Mouse (Mus musculus): ENCODE data around the gene Cdh16. TPM values are rescaled to one million over a fixed set of nuclear protein-coding genes. Genes with fewer than 3 reads are reported as not detected.
"Not testable (repeated sequence)": the region's sequence is repeated elsewhere in the genome, so short reads cannot be mapped to it uniquely, and the experiment has no call there.

Cdh16 gene
- total RNA-seq, 2 experiments from 2014 or later = 3.1 TPM

GRCm38 (mm10) chr8:104590284-104590683, 33.9 kb downstream of the Cdh16 start:
- DNase-seq = no peak
- intact Hi-C loops (cut with DNase I) = no loop called here

- intact Hi-C loops (cut with DNase I) = no loop called here
- no peak for DNase-seq
Measured at GRCm38 (mm10) chr8:104584522-104584921, 39.7 kb downstream of the Cdh16 start.

GRCm38 (mm10) chr8:104577606-104578005, 46.6 kb downstream of the Cdh16 start:
- intact Hi-C loops (cut with DNase I) = not testable (repeated sequence)

GRCm38 (mm10) chr8:104576820-104577219, 47.4 kb downstream of the Cdh16 start:
- intact Hi-C loops (cut with DNase I) = no loop called here

More at GRCm38 (mm10) chr8:104577606-104578005, 46.6 kb downstream of the Cdh16 start:
- not testable (repeated sequence) for DNase-seq

GRCm38 (mm10) chr8:104570436-104571343, 53.5 kb downstream of the Cdh16 start:
- intact Hi-C loops (cut with DNase I) = loop anchor here (1.0 to 5.0 kb wide), 5 partner anchors 36 to 423 kb away; partner anchors contain the start of genes Car7, Cklf, Dync1li2 and Nae1
- peak; percentile 87 to 92 for DNase-seq

More at GRCm38 (mm10) chr8:104576820-104577219, 47.4 kb downstream of the Cdh16 start:
- no peak for DNase-seq

- DNase-seq = peak; percentile 28 to 31
- intact Hi-C loops (cut with DNase I) = loop anchor here (10.0 kb wide), 1 partner anchor 475 kb away; no protein-coding TSS in a partner anchor
Measured at GRCm38 (mm10) chr8:104569559-104569958, 54.6 kb downstream of the Cdh16 start.

GRCm38 (mm10) chr8:104565457-104565798, 58.8 kb downstream of the Cdh16 start:
- intact Hi-C loops (cut with DNase I) = loop anchor here (10.0 kb wide), 1 partner anchor 471 kb away; no protein-coding TSS in a partner anchor
- no peak for DNase-seq

GRCm38 (mm10) chr8:104564633-104565456, 59.4 kb downstream of the Cdh16 start:
- intact Hi-C loops (cut with DNase I) = loop anchor here (10.0 kb wide), 1 partner anchor 470 kb away; no protein-coding TSS in a partner anchor

GRCm38 (mm10) chr8:104560731-104561130, 63.5 kb downstream of the Cdh16 start:
- intact Hi-C loops (cut with DNase I) = loop anchor here (10.0 kb wide), 1 partner anchor 466 kb away; no protein-coding TSS in a partner anchor
- DNase-seq = no peak

More at GRCm38 (mm10) chr8:104564633-104565456, 59.4 kb downstream of the Cdh16 start:
- DNase-seq = peak; percentile 84 to 89

GRCm38 (mm10) chr8:104557226-104557625, 67.0 kb downstream of the Cdh16 start:
- intact Hi-C loops (cut with DNase I) = no loop called here
- no peak for DNase-seq

- intact Hi-C loops (cut with DNase I) = no loop called here
- DNase-seq = no peak
Measured at GRCm38 (mm10) chr8:104555191-104555590, 69.0 kb downstream of the Cdh16 start.

Other genes with a start within 250 kb of the Cdh16 start
- gene Cmtm4, start 228.6 kb downstream of the Cdh16 start, total RNA-seq (2021) = 10 to 100 TPM; 11.0 to 12.0 TPM
- 100 to 1,000 TPM; 104 to 112 TPM for gene Dync1li2, start 181.3 kb downstream of the Cdh16 start, total RNA-seq (2021)
- gene Terb1, start 114.5 kb downstream of the Cdh16 start, total RNA-seq (2021) = not detected
- gene Nae1, start 89.8 kb downstream of the Cdh16 start, total RNA-seq (2021) = 10 to 100 TPM; 27.2 to 31.8 TPM
- 1 to 10 TPM; 2.5 to 2.8 TPM for gene Car7, start 89.7 kb downstream of the Cdh16 start, total RNA-seq (2021)
- 10 to 100 TPM; 28.1 to 29.8 TPM for gene Pdp2, start 32.9 kb downstream of the Cdh16 start, total RNA-seq (2021)
- 100 to 1,000 TPM; 355 to 387 TPM for gene Rrad, start 6.9 kb upstream of the Cdh16 start, total RNA-seq (2021)
- gene Ciao2b, start 17.6 kb upstream of the Cdh16 start, total RNA-seq (2021) = 10 to 100 TPM; 61.2 to 67.6 TPM
- not detected for gene Ces2a, start 109.6 kb upstream of the Cdh16 start, total RNA-seq (2021)
- gene Ces2b, start 207.2 kb upstream of the Cdh16 start, total RNA-seq (2021) = under 1 TPM; 0.22 to 0.28 TPM
- not detected for gene Ces2c, start 222.7 kb upstream of the Cdh16 start, total RNA-seq (2021)

Measured in heart, postnatal 36 days (tissue).